Mouse (Mus musculus): ENCODE data around the gene Hace1.
"Not testable (repeated sequence)": the region's sequence is repeated elsewhere in the genome, so short reads cannot be mapped to it uniquely, and the experiment has no call there.

Gene Hace1

GRCm38 (mm10) chr10:45577731-45578297, at the start of gene Hace1:
Gene Hace1 (plus strand): TSS chr10:45577829.
- peak; percentile 83 to 94 for DNase-seq (ENCODE audit: inconsistent age in 2 of 2, low spot score in 1 of 2)

- not testable (repeated sequence) for DNase-seq (ENCODE audit: inconsistent age in 2 of 2, low spot score in 1 of 2)
Observed at GRCm38 (mm10) chr10:45537334-45537733, 40.3 kb upstream of the Hace1 start.

GRCm38 (mm10) chr10:45542726-45543125, 34.9 kb upstream of the Hace1 start:
- DNase-seq (ENCODE audit: inconsistent age in 2 of 2, low spot score in 1 of 2): no peak

- DNase-seq (ENCODE audit: inconsistent age in 2 of 2, low spot score in 1 of 2): peak; percentile 5 to 62
Observed at GRCm38 (mm10) chr10:45546799-45547198, 30.8 kb upstream of the Hace1 start.

GRCm38 (mm10) chr10:45578298-45578821, 731 bp downstream of the Hace1 start:
- peak; percentile 34 to 74 for DNase-seq (ENCODE audit: inconsistent age in 2 of 2, low spot score in 1 of 2)

- no peak for DNase-seq (ENCODE audit: inconsistent age in 2 of 2, low spot score in 1 of 2)
Observed at GRCm38 (mm10) chr10:45583310-45583709, 5.7 kb downstream of the Hace1 start.

- DNase-seq (ENCODE audit: inconsistent age in 2 of 2, low spot score in 1 of 2): no peak
Observed at GRCm38 (mm10) chr10:45583829-45584228, 6.2 kb downstream of the Hace1 start.

GRCm38 (mm10) chr10:45584311-45585102, 6.9 kb downstream of the Hace1 start:
- DNase-seq (ENCODE audit: inconsistent age in 2 of 2, low spot score in 1 of 2): no peak

GRCm38 (mm10) chr10:45605853-45606252, 28.2 kb downstream of the Hace1 start:
- no peak for DNase-seq (ENCODE audit: inconsistent age in 2 of 2, low spot score in 1 of 2)

GRCm38 (mm10) chr10:45610727-45611126, 33.1 kb downstream of the Hace1 start:
- DNase-seq (ENCODE audit: inconsistent age in 2 of 2, low spot score in 1 of 2): no peak

GRCm38 (mm10) chr10:45616012-45616411, 38.4 kb downstream of the Hace1 start:
- no peak for DNase-seq (ENCODE audit: inconsistent age in 2 of 2, low spot score in 1 of 2)

- DNase-seq (ENCODE audit: inconsistent age in 2 of 2, low spot score in 1 of 2): no peak
Observed at GRCm38 (mm10) chr10:45619039-45619438, 41.4 kb downstream of the Hace1 start.

- no peak for DNase-seq (ENCODE audit: inconsistent age in 2 of 2, low spot score in 1 of 2)
Observed at GRCm38 (mm10) chr10:45631995-45632394, 54.4 kb downstream of the Hace1 start.

- no peak for DNase-seq (ENCODE audit: inconsistent age in 2 of 2, low spot score in 1 of 2)
Observed at GRCm38 (mm10) chr10:45632641-45633040, 55.0 kb downstream of the Hace1 start.

GRCm38 (mm10) chr10:45635201-45635600, 57.6 kb downstream of the Hace1 start:
- DNase-seq (ENCODE audit: inconsistent age in 2 of 2, low spot score in 1 of 2): no peak

- DNase-seq (ENCODE audit: inconsistent age in 2 of 2, low spot score in 1 of 2): no peak
Observed at GRCm38 (mm10) chr10:45639762-45640161, 62.1 kb downstream of the Hace1 start.

GRCm38 (mm10) chr10:45654026-45654425, 76.4 kb downstream of the Hace1 start:
- no peak for DNase-seq (ENCODE audit: inconsistent age in 2 of 2, low spot score in 1 of 2)

- no peak for DNase-seq (ENCODE audit: inconsistent age in 2 of 2, low spot score in 1 of 2)
Observed at GRCm38 (mm10) chr10:45662015-45662414, 84.4 kb downstream of the Hace1 start.

- DNase-seq (ENCODE audit: inconsistent age in 2 of 2, low spot score in 1 of 2): no peak
Observed at GRCm38 (mm10) chr10:45668266-45668665, 90.6 kb downstream of the Hace1 start.

GRCm38 (mm10) chr10:45676796-45677195, 99.2 kb downstream of the Hace1 start:
- DNase-seq (ENCODE audit: inconsistent age in 2 of 2, low spot score in 1 of 2): peak in 1 of 2 experiments; percentile 39

GRCm38 (mm10) chr10:45686191-45686590, 108.6 kb downstream of the Hace1 start:
- no peak for DNase-seq (ENCODE audit: inconsistent age in 2 of 2, low spot score in 1 of 2)

- no peak for DNase-seq (ENCODE audit: inconsistent age in 2 of 2, low spot score in 1 of 2)
Observed at GRCm38 (mm10) chr10:45694931-45695330, 117.3 kb downstream of the Hace1 start.
